Mouse (Mus musculus): Measurements from ENCODE around the gene C1qtnf4. TPM values are rescaled to one million over a fixed set of nuclear protein-coding genes. Genes with fewer than 3 reads are reported as not detected.
"Not testable (repeated sequence)": the region's sequence is repeated elsewhere in the genome, so short reads cannot be mapped to it uniquely, and the experiment has no call there.

C1qtnf4 gene
- polyA plus RNA-seq, 1 experiment from 2014 or later = 182 TPM

- peak overlapping the region; percentile 77 for H3K27ac ChIP-seq (replicated peaks)
- peak overlapping the region; percentile 44 for H3K4me3 ChIP-seq
- peak overlapping the region; percentile 79 for H3K4me2 ChIP-seq
- WGBS = 3% methylated on average over 126 of the region's 133 CpGs
- H3K9me3 ChIP-seq = no peaks in the 10 kb centered on the region
- peak overlapping the region; percentile 43 for H3K9ac ChIP-seq
- no peaks in the 10 kb centered on the region for H3K27me3 ChIP-seq
- peaks cover 49% of the 10 kb centered on the region for H3K4me1 ChIP-seq (replicated peaks)
- peak; percentile 48 for ATAC-seq (ENCODE audit: low FRiP score, low read depth)
- peaks cover 17% of the 10 kb centered on the region; the same call in 1 of the 2 replicates for H3K36me3 ChIP-seq
Observed at GRCm38 (mm10) chr2:90889550-90890548, 4.2 kb downstream of the C1qtnf4 start.

GRCm38 (mm10) chr2:90893673-90894298 lies 8.1 kb downstream of the C1qtnf4 start:
- Histone ChIP-seq H3K4me2 (no peak overlapping the region), H3K27ac (replicated peaks) (no peak overlapping the region), H3K27me3 (no peaks in the 10 kb centered on the region), H3K4me3 (no peak overlapping the region), H3K9ac (no peak overlapping the region), H3K4me1 (replicated peaks) (peaks cover 29% of the 10 kb centered on the region), H3K36me3 (peaks cover 39% of the 10 kb centered on the region), H3K9me3 (no peaks in the 10 kb centered on the region)
- WGBS = 93% methylated on average over 6 of the region's 6 CpGs
- no peak for ATAC-seq (ENCODE audit: low FRiP score, low read depth)

DNA sequence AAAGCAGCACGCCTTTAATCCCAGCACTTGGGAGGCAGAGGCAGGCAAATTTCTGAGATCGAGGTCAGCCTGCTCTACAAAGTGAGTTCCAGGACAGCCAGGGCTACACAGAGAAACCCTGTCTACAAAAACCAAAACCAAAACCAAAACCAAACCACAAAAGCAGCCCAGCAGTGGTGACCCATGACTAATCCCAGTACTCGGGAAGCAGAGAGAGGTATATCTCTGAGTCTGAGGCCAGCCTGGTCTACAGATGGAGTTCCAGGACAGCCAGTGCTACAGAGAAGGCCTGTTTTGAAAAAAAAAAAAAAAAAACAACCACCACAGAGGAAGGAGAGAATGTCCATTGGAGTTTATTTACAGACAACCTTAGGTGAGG lies 8.6 kb downstream of the C1qtnf4 start:
- H3K27ac ChIP-seq (replicated peaks); H3K4me3 ChIP-seq; H3K27me3 ChIP-seq; H3K9ac ChIP-seq; H3K9me3 ChIP-seq; H3K4me2 ChIP-seq; ATAC-seq (ENCODE audit: low FRiP score, low read depth): not testable (repeated sequence)
- peaks cover 39% of the 10 kb centered on the region for H3K36me3 ChIP-seq
- 91% methylated on average over 3 of the region's 3 CpGs for WGBS
- peaks cover 24% of the 10 kb centered on the region for H3K4me1 ChIP-seq (replicated peaks)

- H3K36me3 ChIP-seq = peaks cover 33% of the 10 kb centered on the region
Observed at GRCm38 (mm10) chr2:90903398-90903797, 17.7 kb downstream of the C1qtnf4 start.

DNA sequence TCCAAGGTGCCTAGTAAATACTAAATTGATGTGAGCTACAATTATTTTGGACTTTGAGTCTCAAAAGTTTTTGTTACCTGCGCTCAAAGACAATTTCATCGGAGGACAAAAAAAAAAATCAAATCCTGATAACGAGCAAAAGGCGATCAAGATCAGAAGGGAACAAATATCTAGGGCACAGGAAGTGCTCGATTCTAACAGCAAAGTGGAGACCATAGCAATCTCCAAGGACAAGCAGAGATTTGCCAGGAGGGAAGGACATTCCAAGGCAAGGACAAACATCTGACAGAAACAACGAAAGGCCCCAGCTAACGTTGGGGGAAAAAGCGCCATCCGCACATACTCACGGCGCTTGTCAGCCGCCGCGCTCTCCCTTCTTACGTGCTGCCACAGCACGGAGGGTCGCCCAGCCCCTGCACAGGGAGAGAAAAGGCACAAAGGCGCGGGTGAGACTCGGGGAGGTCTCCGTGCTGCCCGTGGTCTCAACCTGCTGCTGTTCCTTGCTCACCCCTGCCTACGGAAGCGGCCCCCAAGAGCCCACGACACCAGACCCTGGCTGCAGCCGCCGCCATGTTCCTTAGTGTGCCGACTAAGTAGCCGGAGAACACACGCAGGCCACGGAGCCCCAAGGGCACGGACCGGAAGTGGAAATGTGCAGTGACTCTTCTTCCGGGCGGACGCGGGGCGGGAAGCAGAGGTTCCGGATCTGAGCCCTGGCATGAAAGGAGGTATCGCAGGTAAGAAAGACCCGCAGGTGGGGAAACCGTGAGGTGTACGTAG lies 18.6 kb downstream of the C1qtnf4 start, which contains the start of the genes Kbtbd4 and Ndufs3:
Kbtbd4 (plus strand) TSS at position 665 of the 780 bp plus-strand sequence.
Ndufs3 (minus strand) TSS at position 752 of the 780 bp plus-strand sequence.
- Histone ChIP-seq H3K4me2 (peak within 1 kb of the TSS; percentile 72), H3K9ac (peak within 1 kb of the TSS; percentile 88), H3K27me3 (no peaks in the 10 kb centered on the region), H3K4me3 (peak within 1 kb of the TSS; percentile 80), H3K36me3 (peaks cover 39% of the 10 kb centered on the region), H3K27ac (replicated peaks) (peak within 1 kb of the TSS; percentile 95), H3K4me1 (replicated peaks) (peaks cover 37% of the 10 kb centered on the region), H3K9me3 (no peaks in the 10 kb centered on the region)
- ATAC-seq (ENCODE audit: low FRiP score, low read depth) = peak; percentile 94
- WGBS = under 1% methylated on average over 43 of the region's 43 CpGs

More at GRCm38 (mm10) chr2:90903398-90903797, 17.7 kb downstream of the C1qtnf4 start:
- Histone ChIP-seq H3K27me3 (no peaks in the 10 kb centered on the region), H3K9me3 (no peaks in the 10 kb centered on the region), H3K4me1 (replicated peaks) (peaks cover 37% of the 10 kb centered on the region), H3K9ac (peak overlapping the region; percentile 88), H3K27ac (replicated peaks) (peak overlapping the region; percentile 95; the same call in 1 of the 2 replicates), H3K4me3 (peak overlapping the region; percentile 80), H3K4me2 (peak overlapping the region; percentile 72)
- WGBS = 92% methylated on average over 2 of the region's 2 CpGs
- ATAC-seq (ENCODE audit: low FRiP score, low read depth) = no peak

DNA sequence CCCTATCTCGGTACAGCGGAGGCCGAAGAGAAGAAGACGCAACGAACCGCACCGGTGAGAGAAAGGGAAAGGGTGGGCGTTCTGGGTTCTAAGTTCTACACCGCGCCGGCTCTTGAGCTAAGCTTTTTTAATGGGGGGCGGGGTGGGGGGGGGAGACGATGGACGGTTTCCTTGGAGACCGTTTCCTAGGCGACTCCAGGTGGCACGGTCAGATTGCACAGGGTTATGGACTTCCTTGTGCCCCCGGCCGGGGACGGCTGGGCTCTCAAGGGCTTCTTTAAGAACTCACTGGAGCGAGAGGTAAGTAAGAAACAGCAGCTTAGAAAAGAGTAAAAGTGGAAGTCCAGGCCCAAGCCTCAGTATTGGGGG lies 19.2 kb downstream of the C1qtnf4 start:
- WGBS = 0% methylated on average over 21 of the region's 21 CpGs
- Histone ChIP-seq H3K9me3 (no peaks in the 10 kb centered on the region), H3K9ac (peak overlapping the region; percentile 88), H3K27me3 (no peaks in the 10 kb centered on the region), H3K36me3 (peaks cover 44% of the 10 kb centered on the region), H3K4me3 (peak overlapping the region; percentile 80), H3K4me1 (replicated peaks) (peaks cover 37% of the 10 kb centered on the region), H3K4me2 (peak overlapping the region; percentile 64), H3K27ac (replicated peaks) (peak overlapping the region; percentile 95)
- no peak; the same call in 1 of the 2 replicates for ATAC-seq (ENCODE audit: low FRiP score, low read depth)

DNA sequence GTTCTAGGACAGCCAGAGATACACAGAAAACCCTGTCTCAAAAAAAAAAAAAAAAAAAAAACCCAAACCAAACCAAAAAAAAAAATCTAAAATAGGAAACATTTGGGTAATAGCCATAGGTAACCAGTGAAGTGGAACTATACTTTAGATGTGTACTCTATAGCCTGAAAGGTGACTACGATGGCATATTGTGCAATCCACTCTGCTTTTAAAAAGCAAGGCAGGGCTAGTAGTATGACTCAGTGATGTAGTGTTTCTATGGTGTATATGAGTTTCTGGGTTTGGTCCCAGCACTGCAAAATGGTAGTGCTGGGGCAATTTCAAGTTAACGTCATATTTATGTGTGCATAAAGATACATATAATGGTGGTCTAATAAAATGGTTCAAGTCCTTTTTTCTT lies 21.1 kb downstream of the C1qtnf4 start:
- Histone ChIP-seq H3K9me3 (no peaks in the 10 kb centered on the region), H3K36me3 (peaks cover 50% of the 10 kb centered on the region), H3K4me3 (no peak overlapping the region), H3K4me2 (no peak overlapping the region), H3K27ac (replicated peaks) (no peak overlapping the region), H3K9ac (no peak overlapping the region), H3K27me3 (no peaks in the 10 kb centered on the region), H3K4me1 (replicated peaks) (peaks cover 37% of the 10 kb centered on the region)
- 95% methylated on average over 2 of the region's 2 CpGs for WGBS
- no peak for ATAC-seq (ENCODE audit: low FRiP score, low read depth)

GRCm38 (mm10) chr2:90910861-90911260 lies 25.2 kb downstream of the C1qtnf4 start:
- Histone ChIP-seq H3K4me3 (no peak overlapping the region), H3K27ac (replicated peaks) (no peak overlapping the region), H3K4me1 (replicated peaks) (peaks cover 33% of the 10 kb centered on the region), H3K9me3 (no peaks in the 10 kb centered on the region), H3K27me3 (no peaks in the 10 kb centered on the region), H3K4me2 (no peak overlapping the region), H3K9ac (no peak overlapping the region), H3K36me3 (peaks cover 64% of the 10 kb centered on the region)
- WGBS = 91% methylated on average over 1 of the region's 1 CpGs
- no peak for ATAC-seq (ENCODE audit: low FRiP score, low read depth)

DNA sequence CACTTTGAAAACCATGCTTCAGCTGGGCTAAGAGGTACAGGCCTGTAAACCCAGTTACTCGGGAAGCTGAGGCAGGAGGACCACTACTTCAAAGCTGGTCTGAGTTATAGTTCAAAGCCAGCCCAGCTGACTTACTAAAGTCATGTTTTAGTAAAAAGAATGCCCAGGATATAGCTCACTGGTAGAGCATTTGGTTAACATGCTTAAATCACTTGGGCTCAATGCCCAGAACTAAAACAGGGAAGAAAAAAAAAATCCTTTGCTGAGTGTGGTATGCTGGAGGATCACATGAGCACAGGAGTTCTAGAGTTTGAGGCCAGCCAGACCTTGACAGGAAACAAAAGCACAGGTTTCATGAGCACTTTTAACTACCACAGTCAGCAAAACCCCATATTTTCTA lies 26.0 kb downstream of the C1qtnf4 start:
- H3K27ac ChIP-seq (replicated peaks) = no peak overlapping the region
- no peak for ATAC-seq (ENCODE audit: low FRiP score, low read depth)
- no peak overlapping the region for H3K4me3 ChIP-seq
- H3K4me2 ChIP-seq = no peak overlapping the region
- no peak overlapping the region for H3K9ac ChIP-seq
- H3K27me3 ChIP-seq = no peaks in the 10 kb centered on the region
- peaks cover 35% of the 10 kb centered on the region for H3K4me1 ChIP-seq (replicated peaks)
- peaks cover 61% of the 10 kb centered on the region for H3K36me3 ChIP-seq
- no peaks in the 10 kb centered on the region for H3K9me3 ChIP-seq
- 89% methylated on average over 1 of the region's 1 CpGs for WGBS

DNA sequence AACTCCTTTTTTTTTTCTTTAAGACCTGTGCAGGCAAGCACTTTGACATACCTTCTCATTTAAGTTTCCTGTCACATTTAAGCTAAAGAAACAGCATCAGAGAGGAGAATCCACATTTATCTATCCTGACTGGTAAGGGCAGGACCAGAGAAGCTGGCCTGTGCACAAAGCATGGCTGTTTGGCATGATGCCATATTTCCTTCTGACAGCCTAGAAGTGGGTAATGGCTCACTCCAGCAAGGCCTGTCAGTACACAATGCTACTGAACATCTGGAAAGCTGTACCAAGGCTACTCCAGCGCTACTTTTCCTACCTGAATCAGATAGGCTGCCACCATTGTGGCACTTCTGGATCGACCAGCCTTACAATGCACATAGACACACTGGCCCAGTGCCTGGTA lies 28.0 kb downstream of the C1qtnf4 start:
- no peaks in the 10 kb centered on the region for H3K27me3 ChIP-seq
- no peak for ATAC-seq (ENCODE audit: low FRiP score, low read depth)
- no peak overlapping the region for H3K9ac ChIP-seq
- peaks cover 40% of the 10 kb centered on the region for H3K4me1 ChIP-seq (replicated peaks)
- H3K27ac ChIP-seq (replicated peaks) = no peak overlapping the region
- H3K4me2 ChIP-seq = no peak overlapping the region
- peaks cover 47% of the 10 kb centered on the region for H3K36me3 ChIP-seq
- H3K9me3 ChIP-seq = no peaks in the 10 kb centered on the region
- 65% methylated on average over 2 of the region's 2 CpGs for WGBS
- H3K4me3 ChIP-seq = no peak overlapping the region

- no peak overlapping the region for H3K4me3 ChIP-seq
- H3K27me3 ChIP-seq = no peaks in the 10 kb centered on the region
- H3K4me2 ChIP-seq = peak overlapping the region; percentile 96; the same call in 1 of the 2 replicates
Observed at GRCm38 (mm10) chr2:90915516-90915915, 29.9 kb downstream of the C1qtnf4 start.

More at GRCm38 (mm10) chr2:90915516-90915915, 29.9 kb downstream of the C1qtnf4 start:
- no peak for ATAC-seq (ENCODE audit: low FRiP score, low read depth)
- Histone ChIP-seq H3K27ac (replicated peaks) (no peak overlapping the region), H3K36me3 (peaks cover 31% of the 10 kb centered on the region), H3K4me1 (replicated peaks) (peaks cover 40% of the 10 kb centered on the region), H3K9me3 (no peaks in the 10 kb centered on the region), H3K9ac (peak overlapping the region; percentile 95; the same call in 1 of the 2 replicates)
- WGBS = 48% methylated on average over 1 of the region's 1 CpGs

All from hindbrain, embryonic 15.5 days (tissue).